Comparison of ENCODE assay signal across 28 mouse cellular contexts in the genomic region with DNA sequence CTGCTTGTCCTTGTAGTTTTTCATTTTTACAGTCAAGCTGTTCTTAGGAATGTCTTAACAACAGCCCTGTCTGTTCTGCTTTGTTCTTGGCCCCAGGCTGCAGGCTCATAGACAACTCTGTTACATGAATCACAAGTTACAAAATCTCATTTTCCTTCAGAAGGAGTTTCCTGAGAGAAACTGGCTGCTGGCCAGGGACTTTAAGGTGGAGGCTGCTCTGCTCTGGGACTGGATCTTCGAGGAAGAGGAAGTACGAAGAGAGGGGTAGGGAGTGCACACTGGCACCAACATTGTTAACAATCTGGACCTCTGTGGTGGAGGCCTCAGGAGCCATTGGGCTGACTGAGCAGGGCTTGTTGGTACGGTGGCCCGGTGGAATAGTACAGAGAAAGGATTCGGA.
"Had no signal": no experiment of that assay in that cellular context is flagged by ENCODE, and none has a peak within 500 bp of the region (broad histone marks: within the 10 kb centered on the region; RNA-seq: fewer than 3 reads in every experiment).

No protein-coding gene starts in this region.

- H3K9ac ChIP-seq: limb, embryonic 12.5 days; limb, embryonic 13.5 days; limb, embryonic 15.5 days; liver, embryonic 12.5 days; liver, embryonic 13.5 days; liver, embryonic 14.5 days; liver, embryonic 15.5 days; liver, postnatal 0 days; lung, embryonic 14.5 days; lung, embryonic 15.5 days; midbrain, embryonic 12.5 days; midbrain, embryonic 13.5 days; midbrain, embryonic 15.5 days; neural tube, embryonic 12.5 days had no signal

- H3K36me3 ChIP-seq: limb, embryonic 10.5 days; limb, embryonic 12.5 days; limb, embryonic 13.5 days; limb, embryonic 15.5 days; liver, embryonic 12.5 days; liver, embryonic 13.5 days; liver, embryonic 15.5 days; lung, embryonic 15.5 days; midbrain, embryonic 10.5 days; midbrain, embryonic 12.5 days; midbrain, embryonic 13.5 days; midbrain, embryonic 15.5 days; neural tube, embryonic 12.5 days had no signal

- H3K27ac ChIP-seq: limb, embryonic 10.5 days; limb, embryonic 12.5 days; limb, embryonic 13.5 days; limb, embryonic 15.5 days; liver, embryonic 12.5 days; liver, embryonic 13.5 days; liver, embryonic 14.5 days; liver, embryonic 15.5 days; lung, embryonic 15.5 days; macrophage; midbrain, embryonic 10.5 days; midbrain, embryonic 12.5 days; midbrain, embryonic 13.5 days; midbrain, embryonic 15.5 days; neural tube, embryonic 12.5 days had no signal

- H3K27me3 ChIP-seq: limb, embryonic 12.5 days; limb, embryonic 13.5 days; limb, embryonic 15.5 days; liver, embryonic 12.5 days; liver, embryonic 13.5 days; liver, embryonic 15.5 days; lung, embryonic 15.5 days; megakaryocyte, embryonic 14.5 days; midbrain, embryonic 12.5 days; midbrain, embryonic 13.5 days; midbrain, embryonic 15.5 days; neural tube, embryonic 12.5 days had no signal

- H3K9me3 ChIP-seq: limb, embryonic 10.5 days; limb, embryonic 12.5 days; limb, embryonic 13.5 days; limb, embryonic 15.5 days; liver, embryonic 12.5 days; liver, embryonic 13.5 days; liver, embryonic 15.5 days; lung, embryonic 15.5 days; megakaryocyte, embryonic 14.5 days; midbrain, embryonic 12.5 days; midbrain, embryonic 13.5 days; midbrain, embryonic 15.5 days; neural tube, embryonic 12.5 days had no signal

- DNase-seq: left cerebral cortex, postnatal 4 days; liver; liver, embryonic 13.5 days; liver, postnatal 0 days; lung, adult 18-20 months; lung, adult 2 months; lung, embryonic 14.5 days; lung, postnatal 10 days; lung, postnatal 14 days; lung, postnatal 36 days; lung, postnatal 4 days; midbrain, embryonic 14.5 days had no signal

- H3K4me3 ChIP-seq: limb, embryonic 10.5 days; limb, embryonic 12.5 days; limb, embryonic 13.5 days; limb, embryonic 15.5 days; liver, embryonic 12.5 days; liver, embryonic 13.5 days; liver, embryonic 15.5 days; lung, embryonic 15.5 days; megakaryocyte, embryonic 14.5 days; midbrain, embryonic 10.5 days; midbrain, embryonic 12.5 days; midbrain, embryonic 13.5 days; midbrain, embryonic 15.5 days; myocyte; neural tube, embryonic 12.5 days had no signal

- H3K4me1 ChIP-seq: limb, embryonic 10.5 days; limb, embryonic 12.5 days; limb, embryonic 13.5 days; limb, embryonic 15.5 days; liver, embryonic 12.5 days; liver, embryonic 13.5 days; liver, embryonic 15.5 days; lung, embryonic 15.5 days; megakaryocyte, embryonic 14.5 days; midbrain, embryonic 10.5 days; midbrain, embryonic 12.5 days; midbrain, embryonic 13.5 days; midbrain, embryonic 15.5 days; neural tube, embryonic 12.5 days had no signal
